Mouse (Mus musculus): ENCODE data around the gene Chsy1.
"Not testable (repeated sequence)": the region's sequence is repeated elsewhere in the genome, so short reads cannot be mapped to it uniquely, and the experiment has no call there.

The Chsy1 gene

GRCm38 (mm10) chr7:66170802-66171505 lies 61.6 kb downstream of the Chsy1 start:
- in situ Hi-C loops (cut with MboI, MseI): no loop called here

GRCm38 (mm10) chr7:66175738-66176137 lies 66.4 kb downstream of the Chsy1 start:
- in situ Hi-C loops (cut with MboI, MseI): no loop called here

- in situ Hi-C loops (cut with MboI, MseI): no loop called here
These were observed 66.9 kb downstream of the Chsy1 start for GRCm38 (mm10) chr7:66176256-66176655.

- in situ Hi-C loops (cut with MboI, MseI): no loop called here
These were observed 67.6 kb downstream of the Chsy1 start for GRCm38 (mm10) chr7:66176929-66177328.

GRCm38 (mm10) chr7:66178101-66178500 lies 68.8 kb downstream of the Chsy1 start:
- in situ Hi-C loops (cut with MboI, MseI): no loop called here

GRCm38 (mm10) chr7:66179120-66179581 lies 69.8 kb downstream of the Chsy1 start:
- in situ Hi-C loops (cut with MboI, MseI): no loop called here

GRCm38 (mm10) chr7:66179711-66180110 lies 70.4 kb downstream of the Chsy1 start:
- in situ Hi-C loops (cut with MboI, MseI): loop anchor here (5.0 kb wide), 1 partner anchor 63 kb away; no protein-coding TSS in a partner anchor

GRCm38 (mm10) chr7:66180260-66180659 lies 70.9 kb downstream of the Chsy1 start:
- in situ Hi-C loops (cut with MboI, MseI): loop anchor here (5.0 kb wide), 1 partner anchor 62 kb away; no protein-coding TSS in a partner anchor

GRCm38 (mm10) chr7:66180711-66181365 lies 71.5 kb downstream of the Chsy1 start:
- in situ Hi-C loops (cut with MboI, MseI): loop anchor here (5.0 kb wide), 1 partner anchor 61 kb away; no protein-coding TSS in a partner anchor

- in situ Hi-C loops (cut with MboI, MseI): loop anchor here (5.0 kb wide), 1 partner anchor 60 kb away; no protein-coding TSS in a partner anchor
These were observed 72.9 kb downstream of the Chsy1 start for GRCm38 (mm10) chr7:66182075-66182715.

- in situ Hi-C loops (cut with MboI, MseI): loop anchor here (5.0 kb wide), 1 partner anchor 59 kb away; no protein-coding TSS in a partner anchor
These were observed 74.1 kb downstream of the Chsy1 start for GRCm38 (mm10) chr7:66183404-66183803.

GRCm38 (mm10) chr7:66184026-66184425 lies 74.7 kb downstream of the Chsy1 start:
- in situ Hi-C loops (cut with MboI, MseI): loop anchor here (5.0 kb wide), 1 partner anchor 58 kb away; no protein-coding TSS in a partner anchor

- in situ Hi-C loops (cut with MboI, MseI): loop anchor here (5.0 kb wide), 1 partner anchor 83 kb away; no protein-coding TSS in a partner anchor
These were observed 76.1 kb downstream of the Chsy1 start for GRCm38 (mm10) chr7:66185370-66185769.

- in situ Hi-C loops (cut with MboI, MseI): loop anchor here (5.0 kb wide), 1 partner anchor 85 kb away; no protein-coding TSS in a partner anchor
These were observed 78.4 kb downstream of the Chsy1 start for GRCm38 (mm10) chr7:66187581-66188231.

- in situ Hi-C loops (cut with MboI, MseI): not testable (repeated sequence)
These were observed 81.1 kb downstream of the Chsy1 start for GRCm38 (mm10) chr7:66190385-66190784.

- in situ Hi-C loops (cut with MboI, MseI): no loop called here
These were observed 85.2 kb downstream of the Chsy1 start for GRCm38 (mm10) chr7:66194511-66194910.

- in situ Hi-C loops (cut with MboI, MseI): no loop called here
These were observed 86.6 kb downstream of the Chsy1 start for GRCm38 (mm10) chr7:66195881-66196280.

- in situ Hi-C loops (cut with MboI, MseI): no loop called here
These were observed 87.5 kb downstream of the Chsy1 start for GRCm38 (mm10) chr7:66196609-66197445.

GRCm38 (mm10) chr7:66198416-66198815 lies 89.1 kb downstream of the Chsy1 start:
- in situ Hi-C loops (cut with MboI, MseI): no loop called here

- in situ Hi-C loops (cut with MboI, MseI): no loop called here
These were observed 90.1 kb downstream of the Chsy1 start for GRCm38 (mm10) chr7:66199391-66199831.
